Mouse (Mus musculus) neural tube, embryonic 15.5 days (tissue): Measurements from ENCODE around the gene Arhgap8. TPM values are rescaled to one million over a fixed set of nuclear protein-coding genes. Genes with fewer than 3 reads are reported as not detected.

ENCODE experiments used
- ATAC-seq: fragments of 200-750 bp; cut with Nextera tagmentation; 2 replicates; pipeline ENCODE4 v1.8.0; 2017; ENCODE audit warnings: mild to moderate bottlenecking, moderate TSS enrichment, moderate library complexity; ENCODE audit not compliant: low FRiP score
- H3K27ac ChIP-seq: fragments of 300-500 bp; sonication (generic); replicated peaks from 2 replicates; pipeline ENCODE4 v1.5.1; 2015; ENCODE audit warnings: mild to moderate bottlenecking, inconsistent platforms
- H3K27me3 ChIP-seq: fragments of 300-500 bp; sonication (generic); replicated peaks from 2 replicates; pipeline ENCODE4 v1.6.1; 2015; ENCODE audit warnings: inconsistent platforms
- H3K36me3 ChIP-seq: fragments of 300-500 bp; sonication (generic); 2 replicates; pipeline ENCODE4 v1.6.1; 2015; ENCODE audit warnings: inconsistent platforms
- H3K4me1 ChIP-seq: fragments of 300-500 bp; sonication (generic); 2 replicates; pipeline ENCODE4 v1.6.1; 2015; ENCODE audit warnings: inconsistent platforms
- H3K4me2 ChIP-seq: fragments of 300-500 bp; sonication (generic); 2 replicates; pipeline ENCODE4 v1.6.1; 2015; ENCODE audit warnings: inconsistent platforms, mild to moderate bottlenecking, moderate library complexity
- H3K4me3 ChIP-seq: fragments of 300-500 bp; sonication (generic); replicated peaks from 2 replicates; pipeline ENCODE4 v1.5.1; 2015; ENCODE audit warnings: mild to moderate bottlenecking, inconsistent platforms
- H3K9ac ChIP-seq: fragments of 300-500 bp; sonication (generic); replicated peaks from 2 replicates; pipeline ENCODE4 v1.6.1; 2015; ENCODE audit warnings: mild to moderate bottlenecking, inconsistent platforms
- H3K9me3 ChIP-seq: fragments of 300-500 bp; sonication (generic); replicated peaks from 2 replicates; pipeline ENCODE4 v1.6.1; 2016; ENCODE audit warnings: inconsistent platforms
- WGBS: fragments of 180-500 bp; shearing (Covaris S2); methylation state at CpG from one replicate; pipeline ENCODE4 v1.1.7; 2015; ENCODE audit warnings: mixed read lengths; 5-methylcytosine and 5-hydroxymethylcytosine counted together
- polyA plus RNA-seq: library from polyadenylated mRNA; unstranded; fragments of >200 nt; fragmentation: Nextera tagmentation; extraction: Ambion mirVana; gene quantifications from 2 replicates; pipeline ENCODE4 v1.2.1, GENCODE M21; 2015

The Arhgap8 gene
- polyA plus RNA-seq, 1 experiment from 2014 or later = 2.0 TPM

DNA sequence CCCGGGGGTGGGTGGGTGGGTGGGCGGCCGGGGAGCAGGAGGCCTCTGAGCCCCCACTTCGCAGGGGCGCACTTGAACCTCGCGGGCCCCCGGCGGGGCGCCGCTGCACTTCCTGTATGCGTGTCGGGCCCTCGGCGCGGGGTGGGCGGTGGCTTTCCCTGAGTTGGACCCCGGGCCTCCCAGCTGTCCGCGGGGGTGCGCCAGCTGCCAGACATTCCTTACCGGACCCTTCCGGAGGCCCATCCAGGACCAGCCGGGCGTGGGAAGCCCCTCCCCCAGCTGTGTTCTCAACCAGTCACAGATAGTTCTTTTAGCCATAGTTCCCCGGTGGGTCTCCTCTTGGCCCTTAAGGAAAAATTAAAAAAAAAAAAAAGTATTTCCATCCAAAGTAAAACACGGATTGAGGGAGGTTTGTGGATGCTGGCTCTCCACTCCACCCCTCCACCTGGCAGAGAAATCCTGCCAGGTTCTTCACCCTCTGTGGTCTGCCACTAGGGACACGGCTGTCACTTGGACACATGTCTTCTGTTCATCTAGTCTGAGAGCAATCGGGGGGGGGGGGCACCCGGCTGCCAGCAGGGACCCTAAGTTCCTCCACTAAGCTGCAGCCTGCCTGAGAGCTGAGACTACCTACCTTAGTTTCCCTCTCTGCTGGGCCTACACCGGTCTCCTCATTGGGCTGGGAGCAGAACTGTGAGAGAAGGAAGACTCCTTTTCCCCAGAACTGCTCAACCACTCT is 38.2 kb upstream of the Arhgap8 start:
- Histone ChIP-seq H3K4me1 (peaks cover 36% of the 10 kb centered on the region), H3K27me3 (peaks cover 18% of the 10 kb centered on the region; the same call in 1 of the 2 replicates), H3K36me3 (no peaks in the 10 kb centered on the region), H3K4me3 (peak overlapping the region; percentile 53), H3K27ac (peak overlapping the region; percentile 51; the same call in 1 of the 2 replicates), H3K9me3 (no peaks in the 10 kb centered on the region), H3K4me2 (peak overlapping the region; percentile 96), H3K9ac (peak overlapping the region; percentile 52)
- 3% methylated on average over 30 of the region's 31 CpGs for WGBS
- no peak for ATAC-seq

DNA sequence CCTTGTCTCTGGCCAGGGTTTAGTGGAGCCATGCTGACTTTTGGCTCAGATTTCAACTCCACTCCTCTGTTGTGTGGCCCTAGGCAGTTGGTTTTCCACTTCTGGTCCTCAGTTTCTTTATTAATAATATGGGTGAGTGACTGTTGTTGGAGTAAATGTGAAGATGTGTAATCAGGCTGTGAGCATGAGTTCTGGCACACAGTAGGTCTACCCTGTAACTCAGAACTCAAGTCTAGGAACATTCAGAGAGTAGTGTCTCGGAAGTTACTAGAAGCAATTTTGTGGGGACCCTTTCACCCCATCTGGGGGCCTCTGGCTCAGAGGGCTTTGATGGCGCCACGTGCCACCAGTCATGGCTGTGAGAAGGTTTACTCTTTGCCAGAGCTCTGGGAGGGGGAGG is 37.6 kb upstream of the Arhgap8 start:
- Histone ChIP-seq H3K27me3 (peaks cover 18% of the 10 kb centered on the region; the same call in 1 of the 2 replicates), H3K9ac (no peak overlapping the region), H3K27ac (peak overlapping the region; percentile 51; the same call in 1 of the 2 replicates), H3K9me3 (no peaks in the 10 kb centered on the region), H3K4me2 (peak overlapping the region; percentile 96), H3K4me3 (peak overlapping the region; percentile 53), H3K36me3 (no peaks in the 10 kb centered on the region), H3K4me1 (peaks cover 36% of the 10 kb centered on the region)
- 82% methylated on average over 3 of the region's 3 CpGs for WGBS
- no peak for ATAC-seq

DNA sequence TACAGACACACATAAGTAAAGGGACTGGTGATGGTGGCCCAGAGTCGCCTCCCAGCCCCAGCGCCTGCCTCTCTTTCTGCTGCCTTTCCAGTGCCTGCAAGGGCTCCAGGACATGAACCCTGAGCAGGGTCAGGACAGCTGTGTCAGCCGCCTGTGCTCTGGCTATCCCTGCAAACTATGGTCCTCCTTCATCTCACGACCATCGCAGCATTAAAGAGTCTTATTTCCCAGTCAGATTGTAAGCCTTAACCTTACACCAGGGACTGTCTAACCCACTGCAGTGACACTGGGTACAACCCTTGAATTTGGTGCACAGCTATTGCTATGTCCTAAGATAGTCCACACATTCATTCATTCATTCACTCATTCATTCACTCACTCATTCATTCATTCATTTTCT is 37.0 kb upstream of the Arhgap8 start:
- Histone ChIP-seq H3K27me3 (peaks cover 18% of the 10 kb centered on the region; the same call in 1 of the 2 replicates), H3K27ac (no peak overlapping the region), H3K9me3 (no peaks in the 10 kb centered on the region), H3K4me3 (no peak overlapping the region), H3K4me1 (peaks cover 36% of the 10 kb centered on the region), H3K9ac (no peak overlapping the region), H3K36me3 (no peaks in the 10 kb centered on the region), H3K4me2 (0 out of 2 replicates have a peak overlapping the region, but pooled peaks have one; percentile 96)
- ATAC-seq = no peak
- WGBS = 76% methylated on average over 5 of the region's 5 CpGs

DNA sequence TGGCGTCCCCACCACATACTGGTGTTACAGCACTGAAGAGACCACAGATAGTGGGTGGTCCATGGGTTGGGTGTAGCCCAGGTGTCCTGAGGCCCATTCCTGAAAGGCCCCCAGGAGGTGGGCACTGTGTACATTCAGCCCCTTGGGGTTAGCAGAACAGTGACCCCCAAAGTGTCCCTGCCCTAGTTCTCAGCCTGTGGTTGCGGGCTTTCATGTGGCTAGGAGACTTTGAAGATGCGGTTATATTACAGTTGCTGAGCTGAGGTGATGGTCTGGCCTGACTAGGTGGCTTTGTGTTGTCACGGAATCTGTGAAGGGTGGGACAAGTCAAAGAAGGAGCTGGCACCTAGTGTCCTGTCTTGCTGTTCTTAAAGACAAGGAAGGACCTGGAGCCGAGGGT is 35.3 kb upstream of the Arhgap8 start:
- Histone ChIP-seq H3K27me3 (peaks cover 18% of the 10 kb centered on the region; the same call in 1 of the 2 replicates), H3K9me3 (no peaks in the 10 kb centered on the region), H3K4me2 (no peak overlapping the region), H3K9ac (no peak overlapping the region), H3K4me3 (no peak overlapping the region), H3K27ac (no peak overlapping the region), H3K4me1 (peaks cover 38% of the 10 kb centered on the region), H3K36me3 (peaks cover 10% of the 10 kb centered on the region)
- no peak for ATAC-seq
- 71% methylated on average over 5 of the region's 5 CpGs for WGBS

DNA sequence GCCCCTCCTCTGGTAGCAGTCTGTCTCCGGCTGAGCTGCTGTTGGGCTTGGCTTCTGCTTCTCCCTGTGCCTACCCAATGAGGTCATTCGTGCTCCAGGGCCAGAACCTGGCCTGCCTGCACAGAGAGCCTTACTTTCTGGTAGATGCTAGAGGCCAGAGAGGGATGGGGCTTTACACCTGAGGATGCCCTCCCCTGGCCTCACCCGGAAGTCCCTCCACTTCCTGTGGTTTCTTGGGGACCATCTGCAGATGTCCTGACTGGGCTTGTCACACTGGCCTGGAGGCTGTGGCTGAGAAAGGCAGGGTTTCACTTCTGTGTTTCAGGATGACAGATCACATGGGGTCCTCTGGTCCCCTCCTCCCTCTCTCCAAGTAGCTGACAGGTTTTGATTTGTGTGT is 34.4 kb upstream of the Arhgap8 start:
- Histone ChIP-seq H3K27ac (no peak overlapping the region), H3K27me3 (peaks cover 11% of the 10 kb centered on the region; the same call in 1 of the 2 replicates), H3K9ac (no peak overlapping the region), H3K4me1 (peaks cover 39% of the 10 kb centered on the region), H3K4me2 (no peak overlapping the region), H3K9me3 (no peaks in the 10 kb centered on the region), H3K36me3 (peaks cover 19% of the 10 kb centered on the region), H3K4me3 (no peak overlapping the region)
- no peak for ATAC-seq
- 67% methylated on average over 3 of the region's 3 CpGs for WGBS

DNA sequence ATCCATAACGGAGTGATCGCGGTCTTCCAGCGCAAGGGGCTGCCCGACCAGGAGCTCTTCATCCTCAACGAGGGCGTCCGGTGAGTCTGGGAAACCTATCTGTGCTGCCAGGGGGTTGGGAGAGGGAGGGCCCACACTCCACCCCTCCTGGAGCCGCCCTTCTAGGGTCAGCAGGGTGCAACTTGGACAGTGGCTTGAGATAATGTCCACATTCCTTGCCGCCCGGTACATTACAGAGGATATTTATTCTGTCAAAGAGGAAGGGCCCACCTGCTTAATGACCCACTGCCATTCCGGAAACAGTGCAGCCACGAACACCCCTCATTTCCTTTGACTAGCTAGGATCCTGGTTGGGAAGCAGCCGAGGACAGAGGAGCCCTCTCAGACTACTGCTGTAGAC is 31.9 kb upstream of the Arhgap8 start:
- H3K36me3 ChIP-seq = peaks cover 36% of the 10 kb centered on the region
- 63% methylated on average over 14 of the region's 14 CpGs for WGBS
- H3K4me2 ChIP-seq = no peak overlapping the region
- no peak for ATAC-seq
- H3K9me3 ChIP-seq = no peaks in the 10 kb centered on the region
- H3K4me3 ChIP-seq = no peak overlapping the region
- H3K4me1 ChIP-seq = peaks cover 15% of the 10 kb centered on the region
- H3K27ac ChIP-seq = no peak overlapping the region
- no peaks in the 10 kb centered on the region; the same call in 1 of the 2 replicates for H3K27me3 ChIP-seq
- H3K9ac ChIP-seq = no peak overlapping the region

DNA sequence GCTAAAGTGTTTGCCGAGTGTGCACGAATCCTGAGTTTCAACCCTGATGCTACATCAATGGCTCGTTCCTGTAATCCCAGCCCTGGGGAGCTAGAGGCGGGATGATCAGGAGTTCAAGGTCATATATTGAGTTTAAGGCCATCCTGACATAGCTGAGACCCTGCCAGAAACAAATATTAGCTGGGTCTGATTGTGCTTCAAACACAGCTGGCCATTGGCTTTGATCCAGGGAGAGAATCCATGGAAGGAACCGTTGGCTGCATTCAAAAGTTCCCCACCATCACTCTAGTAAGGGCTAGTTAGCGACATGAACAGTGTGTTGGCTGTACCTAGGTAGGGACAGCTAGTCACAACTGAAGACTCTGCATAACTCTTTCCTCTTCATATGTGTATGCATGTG is 30.5 kb upstream of the Arhgap8 start:
- Histone ChIP-seq H3K9me3 (no peaks in the 10 kb centered on the region), H3K4me3 (no peak overlapping the region), H3K4me2 (no peak overlapping the region), H3K27ac (no peak overlapping the region), H3K4me1 (peaks cover 6% of the 10 kb centered on the region; the same call in 1 of the 2 replicates), H3K9ac (no peak overlapping the region), H3K27me3 (no peaks in the 10 kb centered on the region), H3K36me3 (peaks cover 50% of the 10 kb centered on the region)
- ATAC-seq = no peak
- 76% methylated on average over 6 of the region's 6 CpGs for WGBS

DNA sequence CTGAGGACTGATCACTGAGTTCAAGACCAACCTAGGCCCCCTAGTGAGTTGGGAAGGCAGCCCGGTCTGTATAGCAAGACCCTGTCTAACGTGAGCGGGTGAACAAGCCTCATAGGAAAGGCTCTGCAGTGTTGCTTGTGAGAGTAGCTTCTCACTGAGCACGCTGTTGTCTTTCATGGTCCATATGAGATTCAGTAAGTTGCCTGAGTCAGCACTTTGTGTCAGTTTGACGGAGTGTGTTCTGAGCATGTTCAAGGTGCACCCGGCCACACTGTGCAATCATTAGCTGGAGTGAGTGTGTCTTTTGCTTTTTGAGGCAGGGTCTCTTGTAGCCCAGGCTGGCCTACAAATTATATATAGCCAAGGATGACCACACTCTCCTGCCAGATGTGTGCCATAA is 28.3 kb upstream of the Arhgap8 start:
- H3K27ac ChIP-seq = no peak overlapping the region
- no peaks in the 10 kb centered on the region for H3K9me3 ChIP-seq
- 91% methylated on average over 6 of the region's 6 CpGs for WGBS
- no peak overlapping the region for H3K9ac ChIP-seq
- no peak overlapping the region for H3K4me3 ChIP-seq
- H3K4me1 ChIP-seq = peaks cover 4% of the 10 kb centered on the region; the same call in 1 of the 2 replicates
- no peak for ATAC-seq
- peaks cover 52% of the 10 kb centered on the region for H3K36me3 ChIP-seq
- H3K4me2 ChIP-seq = no peak overlapping the region
- H3K27me3 ChIP-seq = no peaks in the 10 kb centered on the region

DNA sequence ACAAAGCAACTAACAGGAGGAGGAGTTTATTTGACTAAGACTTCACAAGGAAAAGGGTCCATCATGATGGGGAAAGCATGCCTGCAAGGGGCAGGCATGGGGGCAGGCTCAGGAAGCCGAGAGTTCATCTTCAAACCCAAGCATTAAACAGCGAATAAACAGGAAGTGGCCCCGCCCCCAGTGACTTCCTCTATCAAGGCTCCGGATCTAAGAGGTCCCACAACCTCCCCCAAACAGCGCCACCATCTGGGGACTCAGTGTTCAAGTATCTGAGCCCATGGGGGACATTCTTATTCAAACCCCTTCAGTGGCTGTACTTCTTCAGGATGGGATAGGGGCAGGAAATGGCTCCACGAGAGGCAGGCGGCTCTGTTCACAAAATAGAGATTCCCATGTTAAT is 27.2 kb upstream of the Arhgap8 start:
- peaks cover 52% of the 10 kb centered on the region for H3K36me3 ChIP-seq
- no peak overlapping the region for H3K4me2 ChIP-seq
- 94% methylated on average over 7 of the region's 7 CpGs for WGBS
- H3K9ac ChIP-seq = no peak overlapping the region
- H3K9me3 ChIP-seq = no peaks in the 10 kb centered on the region
- no peaks in the 10 kb centered on the region for H3K27me3 ChIP-seq
- no peak overlapping the region for H3K4me3 ChIP-seq
- H3K4me1 ChIP-seq = peaks cover 8% of the 10 kb centered on the region
- ATAC-seq = no peak
- no peak overlapping the region for H3K27ac ChIP-seq

DNA sequence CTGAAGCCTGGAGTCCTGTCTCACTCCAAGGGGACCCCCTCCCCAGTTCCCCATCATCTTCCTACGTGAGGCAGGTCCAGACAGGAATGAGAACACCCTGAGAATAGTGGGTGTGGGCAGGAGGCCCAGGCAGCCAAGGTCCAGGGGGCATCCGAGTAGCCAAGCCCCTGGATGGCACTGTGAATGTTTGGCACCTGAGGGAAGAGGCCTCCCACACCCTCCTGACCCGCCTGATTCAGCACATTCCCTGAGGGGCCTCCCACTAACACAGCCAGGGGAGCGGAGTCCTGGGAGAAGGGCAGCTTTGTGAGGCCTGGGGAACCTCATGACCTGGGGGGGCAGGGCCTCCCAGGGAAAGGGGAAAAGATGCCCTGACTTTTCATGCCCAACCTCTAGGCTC is 23.8 kb upstream of the Arhgap8 start:
- peaks cover 11% of the 10 kb centered on the region; the same call in 1 of the 2 replicates for H3K4me1 ChIP-seq
- no peak overlapping the region for H3K4me3 ChIP-seq
- H3K9me3 ChIP-seq = no peaks in the 10 kb centered on the region
- ATAC-seq = no peak
- H3K36me3 ChIP-seq = peaks cover 39% of the 10 kb centered on the region
- no peak overlapping the region for H3K9ac ChIP-seq
- 74% methylated on average over 4 of the region's 4 CpGs for WGBS
- no peaks in the 10 kb centered on the region for H3K27me3 ChIP-seq
- no peak overlapping the region for H3K27ac ChIP-seq
- no peak overlapping the region for H3K4me2 ChIP-seq

DNA sequence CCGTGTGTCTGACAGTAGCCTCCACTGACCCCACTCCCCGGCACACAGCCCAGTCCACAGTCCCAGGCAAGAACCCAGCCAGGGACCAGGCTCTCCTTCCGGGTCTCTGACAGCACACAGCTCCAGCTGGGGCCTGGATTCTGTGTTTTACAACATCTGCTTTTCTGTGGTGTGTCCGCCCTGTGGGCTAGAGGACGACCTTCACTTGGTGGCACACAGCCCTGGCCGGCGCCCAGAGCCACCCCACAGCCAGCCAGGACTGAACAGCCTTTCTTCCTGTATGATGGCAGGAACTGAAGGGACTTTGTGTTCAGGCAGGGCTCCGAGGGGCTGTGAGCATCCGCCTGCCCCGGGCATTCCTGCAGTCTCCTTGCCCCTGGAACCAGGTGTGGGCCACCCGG is 22.2 kb upstream of the Arhgap8 start:
- Histone ChIP-seq H3K36me3 (peaks cover 37% of the 10 kb centered on the region), H3K9ac (no peak overlapping the region), H3K4me3 (no peak overlapping the region), H3K4me1 (peaks cover 11% of the 10 kb centered on the region; the same call in 1 of the 2 replicates), H3K27me3 (no peaks in the 10 kb centered on the region), H3K4me2 (no peak overlapping the region), H3K27ac (peak overlapping the region; percentile 67), H3K9me3 (no peaks in the 10 kb centered on the region)
- peak; percentile 63; the same call in 1 of the 2 replicates for ATAC-seq
- 64% methylated on average over 11 of the region's 11 CpGs for WGBS

DNA sequence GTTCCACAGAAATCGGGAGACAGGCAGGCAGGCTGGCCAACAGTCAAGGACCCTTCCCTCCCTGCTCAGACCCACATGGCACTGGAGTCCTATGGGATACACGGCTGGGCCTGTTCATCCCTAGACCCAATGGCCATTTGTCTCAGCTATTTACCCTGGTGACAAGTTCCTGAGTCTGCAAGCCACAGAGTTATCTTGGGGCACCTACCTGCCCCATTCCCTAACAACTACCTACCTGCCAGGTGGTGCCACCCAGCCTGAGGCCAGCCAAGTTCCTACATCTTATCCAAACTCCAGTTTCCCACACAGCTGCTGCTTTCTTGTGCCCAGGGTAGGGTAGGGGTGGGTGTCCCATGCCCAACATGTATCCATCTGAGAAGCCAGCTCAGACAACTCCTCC is 21.7 kb upstream of the Arhgap8 start:
- WGBS = 86% methylated on average over 2 of the region's 2 CpGs
- Histone ChIP-seq H3K4me3 (no peak overlapping the region), H3K36me3 (peaks cover 36% of the 10 kb centered on the region), H3K9ac (no peak overlapping the region), H3K27ac (peak overlapping the region; percentile 67), H3K4me1 (peaks cover 11% of the 10 kb centered on the region; the same call in 1 of the 2 replicates), H3K9me3 (no peaks in the 10 kb centered on the region), H3K27me3 (no peaks in the 10 kb centered on the region), H3K4me2 (no peak overlapping the region)
- no peak for ATAC-seq
